Mouse (Mus musculus) naive thymus-derived CD4-positive, alpha-beta T cell, adult 2 months (primary cell): ENCODE data around the gene Pramel1.
A peak's percentile ranks its signal among the peaks of the same experiment; 100 is the strongest.
"Not testable (repeated sequence)": the region's sequence is repeated elsewhere in the genome, so short reads cannot be mapped to it uniquely, and the experiment has no call there.

ENCODE experiments used
- DNase-seq: peaks from one replicate; pipeline ENCODE4 v3.0.0-alpha.2; 2011; ENCODE audit warnings: low read depth

Pramel1 gene

DNA sequence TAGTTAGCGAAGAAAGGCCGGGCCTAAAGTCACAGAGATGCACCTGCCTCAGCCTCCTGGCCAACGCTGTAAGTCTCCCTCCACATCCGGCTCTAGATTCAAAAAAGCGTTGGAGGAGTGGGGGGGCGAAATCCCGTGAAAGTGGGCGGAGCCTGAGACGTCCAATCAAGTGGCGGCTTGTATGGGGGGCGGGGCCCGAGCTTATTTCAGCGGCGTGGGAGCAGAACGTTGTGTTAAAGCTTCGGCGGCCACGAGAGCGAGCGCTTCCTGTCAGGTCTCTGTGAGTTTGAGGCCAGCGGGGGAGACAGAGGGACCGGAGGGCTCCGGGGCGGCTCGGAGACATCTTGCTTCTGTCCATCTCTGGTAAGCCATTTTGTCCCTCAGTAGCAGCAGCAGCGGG lies at the start of gene Pramel1:
TSS of gene Pramel1 (plus strand) at position 248 of the 400 bp plus-strand sequence.
- DNase-seq, result no peak

DNA sequence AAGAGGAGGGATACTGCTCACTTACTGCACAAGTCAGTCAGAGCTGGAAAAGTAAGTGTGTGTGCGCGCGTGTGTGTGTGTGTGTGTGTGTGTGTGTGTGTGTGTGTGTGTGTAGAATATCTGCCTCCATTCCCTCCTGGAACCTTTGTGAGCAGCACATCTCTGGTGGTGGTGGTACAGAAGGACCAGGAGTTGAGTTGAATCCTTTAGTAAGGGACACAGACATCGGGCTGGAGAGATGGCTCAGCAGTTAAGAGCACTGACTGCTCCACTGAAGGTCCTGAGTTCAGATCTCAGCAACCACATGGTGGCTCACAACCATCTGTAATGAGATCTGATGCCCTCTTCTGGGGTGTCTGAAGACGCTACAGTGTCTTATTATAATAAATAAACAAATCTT lies 48.7 kb upstream of the Pramel1 start:
- DNase-seq, result not testable (repeated sequence)

DNA sequence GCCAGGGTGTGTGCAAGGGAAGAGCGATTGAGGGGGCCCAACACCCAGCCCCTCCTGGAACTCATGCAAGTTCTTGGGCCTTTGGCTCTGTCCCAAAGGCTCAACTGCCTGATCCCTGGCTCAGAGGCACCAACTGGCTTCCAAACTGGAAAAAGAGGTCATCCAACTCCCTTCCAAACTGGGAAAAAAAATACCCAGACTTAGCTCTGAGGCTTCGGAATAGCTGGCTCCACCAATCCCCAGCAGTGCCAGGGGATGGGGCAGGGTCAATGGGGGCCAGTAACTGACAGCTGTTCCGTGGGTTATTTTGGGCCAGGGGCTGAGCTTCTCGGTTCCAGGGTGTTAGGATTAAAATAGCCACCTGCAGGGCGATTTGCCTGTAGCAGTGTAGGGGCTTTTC lies 45.5 kb upstream of the Pramel1 start:
- no peak for DNase-seq

DNA sequence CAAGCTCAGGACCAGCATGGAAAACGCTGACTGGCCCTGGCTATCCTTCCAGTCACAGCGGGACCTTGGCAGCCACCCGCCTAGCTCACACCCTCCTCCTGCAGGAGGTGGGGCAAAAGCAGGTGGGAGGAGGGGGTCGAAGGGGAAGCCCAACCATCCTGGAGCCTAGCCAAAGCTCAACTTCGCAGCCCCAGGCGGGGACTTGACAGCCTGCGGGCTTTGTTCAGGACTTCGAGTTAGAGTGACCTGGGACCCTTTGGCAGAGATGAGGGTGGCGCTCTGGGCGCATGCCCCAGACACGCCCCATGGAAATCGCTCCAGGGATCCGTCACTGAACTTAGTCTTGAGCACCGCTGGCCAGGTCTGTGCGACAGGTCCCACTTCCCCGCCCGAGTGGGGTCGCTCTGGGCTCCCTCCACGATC lies 44.7 kb upstream of the Pramel1 start, which contains the start of gene Lrrc38:
TSS of gene Lrrc38 (plus strand) at position 274 of the 423 bp plus-strand sequence.
- no peak for DNase-seq

DNA sequence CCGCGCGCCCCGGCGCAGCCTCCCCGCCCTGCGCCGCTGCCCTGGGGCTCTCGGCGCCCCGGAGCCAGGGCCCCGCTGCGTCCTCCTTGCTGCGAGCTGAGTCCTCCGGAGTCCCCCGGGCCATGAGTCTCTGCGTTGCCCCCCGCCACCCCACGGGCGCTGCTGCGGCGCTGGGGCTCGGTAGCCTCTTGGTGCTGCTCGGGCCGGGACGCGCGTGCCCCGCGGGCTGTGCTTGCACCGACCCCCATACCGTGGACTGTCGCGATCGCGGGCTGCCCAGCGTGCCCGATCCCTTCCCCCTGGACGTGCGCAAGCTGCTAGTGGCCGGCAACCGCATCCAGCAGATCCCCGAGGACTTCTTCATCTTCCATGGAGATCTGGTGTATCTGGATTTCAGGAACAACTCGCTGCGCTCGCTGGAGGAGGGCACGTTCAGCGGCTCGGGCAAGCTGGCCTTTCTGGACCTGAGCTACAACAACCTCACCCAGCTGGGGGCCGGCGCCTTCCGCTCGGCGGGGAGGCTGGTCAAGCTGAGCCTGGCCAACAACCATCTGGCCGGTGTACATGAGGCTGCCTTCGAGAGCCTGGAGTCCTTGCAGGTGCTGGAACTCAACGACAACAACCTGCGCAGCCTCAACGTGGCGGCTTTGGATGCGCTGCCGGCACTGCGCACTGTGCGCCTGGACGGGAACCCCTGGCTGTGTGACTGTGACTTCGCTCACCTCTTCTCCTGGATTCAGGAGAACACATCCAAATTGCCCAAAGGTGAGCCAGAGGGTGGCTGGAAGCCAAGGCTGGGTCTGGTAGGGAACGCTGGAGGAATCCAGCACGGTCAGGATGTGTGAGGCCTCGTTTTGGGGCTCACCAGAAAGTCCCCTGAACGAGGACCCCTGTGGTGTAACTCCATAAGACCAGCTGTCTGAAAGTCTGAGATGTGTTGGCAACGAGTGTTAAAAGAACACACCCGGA lies 43.9 kb upstream of the Pramel1 start:
- no peak for DNase-seq

DNA sequence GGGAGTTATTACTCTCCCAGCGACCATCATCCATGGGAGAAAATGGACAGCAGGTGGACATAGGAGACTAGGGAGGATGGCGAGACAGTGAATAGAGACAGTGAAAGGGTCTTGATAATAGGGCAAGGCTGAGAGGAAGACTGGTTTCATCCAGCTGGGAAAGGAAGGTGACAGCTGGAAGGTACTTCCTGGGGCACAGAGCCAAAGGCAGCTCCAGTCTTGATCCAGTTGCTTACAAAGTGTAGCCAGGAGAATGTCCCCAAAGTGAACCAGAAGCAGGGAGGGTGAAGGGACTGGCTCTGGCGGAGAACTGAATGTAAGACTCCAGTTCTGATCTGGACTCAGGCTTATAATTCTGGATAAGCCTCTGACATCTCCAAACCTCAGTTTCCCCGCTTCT lies 41.9 kb upstream of the Pramel1 start:
- DNase-seq, result no peak

DNA sequence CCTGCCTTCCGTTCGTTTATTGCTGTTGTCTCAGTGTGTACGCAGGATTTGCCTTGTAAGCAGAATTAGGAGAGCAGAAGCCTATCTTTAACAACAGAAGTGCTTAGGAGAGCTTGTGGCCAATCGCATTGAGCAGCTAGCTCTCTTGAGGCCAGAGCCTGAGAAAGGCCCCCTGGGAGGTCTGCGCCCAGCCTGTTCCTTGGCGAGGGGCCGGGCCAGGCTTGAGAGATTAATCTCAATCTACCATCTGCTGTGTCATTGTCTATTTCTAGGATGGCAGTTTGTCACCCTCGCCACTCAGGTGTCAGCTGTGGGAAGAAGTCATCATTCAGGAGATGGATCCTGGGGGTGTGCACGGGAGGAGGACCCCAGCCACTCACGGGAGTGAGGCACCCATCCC lies 32.7 kb upstream of the Pramel1 start:
- no peak for DNase-seq

DNA sequence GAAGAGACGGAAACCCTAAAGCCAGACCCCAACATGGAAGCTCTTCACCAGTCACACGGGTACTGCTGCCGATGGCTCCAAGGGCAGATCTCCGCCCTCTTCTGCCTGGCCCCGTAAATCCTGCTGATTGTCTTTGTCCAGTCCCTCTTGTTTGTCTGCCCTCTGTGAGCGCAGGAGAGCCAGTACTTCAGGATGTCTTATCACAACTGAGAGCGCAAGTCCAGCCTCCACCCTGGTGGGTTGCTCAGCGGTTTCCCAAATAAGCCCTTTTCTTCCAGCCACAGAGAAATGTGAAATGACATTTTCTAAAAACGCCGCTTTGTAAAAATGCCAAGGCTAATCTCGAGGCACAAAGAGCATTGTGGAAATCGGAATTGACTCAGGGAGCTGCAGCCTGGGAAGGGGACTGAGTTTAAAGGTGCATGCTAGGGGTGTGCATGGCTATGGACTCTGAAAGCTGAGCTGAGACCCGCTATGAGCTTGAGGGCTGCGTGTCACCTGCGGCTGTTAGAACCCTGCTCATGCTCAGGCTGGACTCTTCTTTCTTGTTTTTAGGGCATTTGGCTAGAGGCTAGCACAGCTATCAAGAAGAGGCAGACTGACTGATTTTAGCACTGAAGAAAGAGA lies 27.7 kb upstream of the Pramel1 start:
- no peak for DNase-seq

DNA sequence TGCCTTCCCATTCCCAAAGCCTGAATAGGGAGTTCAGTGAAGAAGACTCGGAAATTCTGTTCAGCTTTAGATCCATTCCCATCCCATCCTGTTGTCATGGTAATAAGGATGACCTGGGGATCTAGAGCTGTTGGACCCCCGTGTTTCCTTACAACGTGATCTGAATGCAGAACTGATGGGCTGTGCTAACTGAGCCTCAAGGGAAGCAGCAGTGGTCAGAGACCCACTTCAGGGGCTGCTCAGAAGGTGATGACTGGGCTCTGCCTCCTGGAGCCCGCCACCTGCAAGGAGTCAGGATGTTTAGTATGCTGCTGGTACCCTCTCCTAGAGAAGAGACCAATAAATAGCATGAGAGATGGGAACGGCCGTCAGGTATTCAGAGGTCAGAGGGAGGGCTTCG lies 14.7 kb upstream of the Pramel1 start:
- no peak for DNase-seq

DNA sequence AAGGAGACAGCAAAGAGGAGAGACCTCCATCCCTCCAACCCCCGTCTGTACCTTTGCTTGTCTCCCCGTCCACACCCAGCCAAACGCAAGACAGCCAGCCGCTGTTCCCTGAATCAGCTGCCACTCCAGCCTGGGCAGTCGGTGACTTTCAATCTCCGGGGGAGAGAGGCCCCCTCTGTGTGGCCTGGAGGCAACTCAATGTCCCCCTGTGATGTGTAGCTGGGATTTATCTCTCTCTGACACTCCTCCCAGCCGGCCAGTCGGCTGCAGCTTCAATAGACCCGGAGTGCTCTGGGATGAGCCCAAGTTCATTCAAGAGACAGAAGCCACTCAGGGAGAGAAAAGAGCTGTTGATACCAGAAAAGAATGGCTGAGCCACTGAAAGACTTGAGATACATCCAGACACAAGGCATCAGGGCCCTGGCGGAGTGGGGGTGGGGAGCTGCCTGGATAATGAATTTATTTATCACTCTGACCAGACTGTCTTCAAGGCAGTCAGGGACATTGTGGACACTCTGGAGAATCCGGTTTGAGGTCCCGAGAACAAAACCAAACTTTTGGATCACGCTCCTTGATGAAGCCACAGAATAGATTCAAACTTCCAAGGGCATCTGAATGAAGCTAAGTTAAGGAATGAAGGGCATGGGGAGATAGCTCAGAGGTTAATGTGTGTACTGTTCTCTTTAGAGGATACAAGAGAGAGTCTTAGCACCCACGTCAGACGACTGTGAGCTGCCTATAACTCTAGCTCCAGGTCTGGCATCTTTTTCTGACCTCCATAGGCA lies 14.1 kb upstream of the Pramel1 start:
- no peak for DNase-seq

DNA sequence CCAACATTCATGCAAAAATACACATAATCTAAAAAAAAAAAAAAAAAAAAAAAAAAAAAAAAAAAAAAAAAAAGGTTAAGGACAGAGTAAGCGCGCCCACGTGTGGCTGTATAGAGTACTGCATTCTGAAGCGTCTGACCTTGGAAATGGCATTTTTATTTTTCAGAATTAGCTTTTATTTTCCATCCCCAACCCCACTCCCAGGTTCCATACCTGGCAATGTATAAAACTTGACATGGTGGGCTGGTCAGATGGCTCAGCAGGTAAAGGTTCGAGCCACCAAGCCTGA lies 13.6 kb upstream of the Pramel1 start:
- peak; percentile 36 for DNase-seq

DNA sequence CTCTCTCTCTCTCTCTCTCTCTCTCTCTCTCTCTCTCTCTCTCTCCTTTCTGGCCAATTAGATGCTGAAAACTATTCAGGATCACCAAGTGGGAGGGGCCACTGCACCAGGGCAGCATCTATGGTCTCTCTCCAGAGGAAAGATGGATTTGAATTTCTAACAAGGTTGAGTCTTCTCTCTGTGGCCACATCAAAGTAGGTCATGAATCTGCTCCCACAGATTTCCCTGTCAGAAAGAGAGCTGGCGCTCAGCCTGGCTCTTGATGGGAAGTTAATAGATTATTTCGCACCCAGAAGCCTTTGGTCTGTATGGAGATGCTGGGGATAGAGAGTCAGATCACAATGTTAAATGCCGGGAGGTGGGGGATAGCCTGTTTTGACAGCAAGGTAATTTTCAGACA lies 12.1 kb upstream of the Pramel1 start:
- no peak for DNase-seq

DNA sequence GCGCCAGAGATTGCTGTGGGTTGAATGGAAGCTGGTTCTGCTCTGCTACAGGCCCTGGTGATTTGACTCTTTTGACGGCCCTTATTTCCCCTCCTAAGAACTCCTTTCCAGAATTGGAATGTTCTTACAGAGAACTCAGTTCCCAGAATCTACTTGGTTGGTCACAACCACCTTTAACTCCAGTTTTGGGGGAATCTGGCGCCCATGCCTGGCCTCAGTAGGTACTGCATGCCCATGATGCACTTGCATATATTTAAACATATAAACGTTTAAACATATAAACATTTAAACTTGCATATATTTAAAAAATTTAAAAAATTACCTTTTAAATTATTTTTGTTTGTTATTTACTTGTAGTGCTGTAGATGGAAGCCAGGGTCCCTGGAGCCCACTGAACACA lies 10.6 kb upstream of the Pramel1 start:
- DNase-seq, result no peak

DNA sequence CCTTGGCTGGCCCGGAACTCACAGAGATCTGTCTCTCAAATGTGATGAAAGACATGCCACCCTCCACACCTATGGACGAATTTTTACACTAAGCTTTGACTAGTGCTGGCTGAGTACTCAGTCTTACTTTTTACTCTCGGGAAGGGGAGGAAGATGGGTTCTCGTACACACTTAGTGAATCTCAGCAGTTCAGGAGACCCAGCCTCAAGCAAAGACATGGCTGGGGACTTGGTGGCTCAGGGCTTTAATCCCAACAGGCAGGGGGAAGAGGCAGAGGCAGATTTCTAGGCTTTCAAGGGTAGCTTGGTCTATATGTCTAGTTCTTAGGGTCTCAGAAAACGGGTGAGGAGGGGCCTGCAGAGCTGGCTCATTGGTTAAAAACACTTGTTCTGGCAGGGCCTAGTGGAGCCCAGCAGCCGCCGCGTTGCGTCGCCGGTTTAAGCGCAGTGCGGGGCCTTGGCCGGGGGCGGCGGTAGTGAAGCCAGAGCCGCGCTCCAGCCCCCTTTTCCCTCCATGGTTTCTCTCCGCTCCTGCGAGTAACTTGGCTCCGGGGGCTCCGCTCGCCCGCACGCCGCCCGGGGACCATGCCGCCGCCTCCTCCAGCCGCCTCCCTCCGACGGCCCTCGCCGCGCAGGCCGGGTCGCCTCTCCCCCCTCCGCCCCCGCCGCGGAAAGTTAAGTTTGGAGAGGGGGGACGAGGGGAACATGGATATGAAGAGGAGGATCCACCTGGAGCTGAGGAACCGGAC lies 5.1 kb upstream of the Pramel1 start:
- no peak for DNase-seq

DNA sequence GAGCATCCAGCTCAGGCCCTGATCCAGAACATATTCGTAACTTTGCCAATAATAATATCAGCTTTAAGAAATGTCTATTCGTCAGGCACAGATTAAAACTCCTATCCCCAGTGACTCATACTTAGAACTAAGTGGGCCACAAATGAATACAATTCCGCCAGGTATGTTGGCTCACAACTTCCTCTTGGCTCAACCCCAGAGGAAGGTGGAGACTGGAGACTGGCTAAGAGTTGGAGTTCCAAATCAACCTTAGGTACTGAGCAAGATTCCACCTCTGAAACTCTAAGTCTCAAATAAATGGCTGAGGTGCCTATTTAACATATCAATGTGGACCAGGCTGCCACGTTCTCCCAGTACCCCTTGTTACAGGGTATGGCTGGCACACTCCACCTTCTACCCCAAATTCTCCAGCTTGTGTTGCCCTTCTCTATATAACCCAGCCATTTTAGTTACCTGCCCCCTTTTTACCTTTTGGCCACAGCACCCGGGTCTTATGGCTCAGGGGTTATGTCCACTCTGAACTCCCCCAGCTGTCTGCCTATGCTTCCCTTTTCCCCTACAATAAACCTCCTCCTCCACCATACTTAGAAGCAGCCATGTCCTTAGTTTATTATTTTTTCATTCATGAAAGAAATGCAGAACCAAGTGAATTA lies 17.5 kb downstream of the Pramel1 start:
- peak; percentile 35 for DNase-seq

DNA sequence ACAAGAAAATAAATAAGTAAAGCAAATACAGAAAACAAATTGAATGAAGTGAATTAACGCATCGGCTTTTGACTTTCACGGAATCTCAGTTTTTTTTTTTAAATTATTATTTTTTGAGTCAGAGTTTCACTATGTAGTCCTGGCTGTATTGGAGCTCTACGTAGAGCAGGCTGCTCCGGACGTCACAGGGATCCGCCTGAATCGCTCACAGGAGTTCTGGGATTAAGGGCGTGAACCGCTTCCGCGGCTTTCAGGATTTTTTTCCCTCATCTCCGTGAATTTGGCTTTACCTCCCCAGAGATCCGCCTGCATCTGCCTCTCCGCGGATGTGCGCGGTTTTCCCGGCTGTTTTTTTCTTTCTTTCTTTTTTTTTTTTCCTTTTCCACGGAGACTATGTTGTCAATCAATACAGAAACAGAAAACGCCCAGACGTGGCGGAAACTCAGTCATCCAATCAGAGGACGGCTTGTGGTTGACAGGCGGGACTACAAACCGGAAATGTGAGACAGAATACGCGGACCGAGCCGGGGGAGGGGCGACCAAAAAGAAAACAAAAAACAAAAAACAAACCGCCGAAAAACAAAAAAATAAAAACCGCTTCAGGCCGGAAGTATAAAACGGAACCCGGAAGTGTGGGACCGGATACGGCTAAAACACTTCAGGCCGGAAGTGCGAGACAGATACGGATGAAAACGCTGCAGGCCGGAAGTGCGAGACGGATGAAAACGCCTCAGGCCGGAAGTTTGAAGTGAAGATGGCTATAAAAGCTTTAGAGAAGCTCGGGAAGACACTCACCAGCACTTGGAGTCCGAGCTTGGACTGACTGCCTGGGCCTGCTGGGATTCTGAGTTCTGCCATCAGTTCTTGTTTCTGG lies 18.2 kb downstream of the Pramel1 start, which contains the start of gene Pramef8:
TSS of gene Pramef8 (plus strand) at position 208 of the 874 bp plus-strand sequence.
- DNase-seq, result peak; percentile 95

DNA sequence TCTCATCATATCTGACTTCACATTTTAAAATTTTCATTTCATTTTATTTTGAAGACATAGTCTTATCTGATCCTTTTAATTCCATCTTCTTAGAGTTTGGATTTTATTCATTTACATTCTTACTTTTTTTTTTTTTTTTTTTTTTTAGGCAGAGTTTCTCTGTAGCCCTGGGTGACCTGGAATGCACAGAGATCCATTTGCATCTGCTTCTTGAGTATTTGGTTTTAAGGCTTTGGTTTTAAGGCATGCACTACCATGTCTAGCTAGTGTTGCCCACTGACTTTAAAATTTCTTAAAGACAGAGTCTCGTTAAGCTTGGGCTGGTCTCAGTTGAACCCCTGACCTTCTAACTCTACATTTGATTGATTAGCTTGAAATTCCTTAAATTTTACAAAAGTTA lies 19.4 kb downstream of the Pramel1 start:
- DNase-seq, result no peak

DNA sequence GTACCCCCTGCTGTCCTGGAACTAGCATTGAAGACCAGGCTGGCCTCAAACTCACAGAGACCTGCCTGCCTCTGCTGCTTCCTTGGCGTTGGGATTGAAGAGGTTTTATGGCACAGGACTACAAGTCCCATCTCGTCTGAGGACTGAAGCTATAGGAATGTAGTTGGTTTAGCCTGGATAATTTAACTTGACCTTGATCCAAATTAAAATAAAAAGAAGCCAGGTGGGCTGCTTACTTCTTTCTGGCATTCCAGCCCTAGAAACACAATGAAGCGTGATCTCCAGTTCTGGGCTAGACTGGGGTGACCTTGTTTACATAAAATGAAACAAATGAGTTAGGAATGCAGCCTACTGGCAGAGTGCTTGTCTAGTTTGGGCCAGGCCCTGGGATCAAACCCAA lies 19.9 kb downstream of the Pramel1 start:
- DNase-seq, result no peak

DNA sequence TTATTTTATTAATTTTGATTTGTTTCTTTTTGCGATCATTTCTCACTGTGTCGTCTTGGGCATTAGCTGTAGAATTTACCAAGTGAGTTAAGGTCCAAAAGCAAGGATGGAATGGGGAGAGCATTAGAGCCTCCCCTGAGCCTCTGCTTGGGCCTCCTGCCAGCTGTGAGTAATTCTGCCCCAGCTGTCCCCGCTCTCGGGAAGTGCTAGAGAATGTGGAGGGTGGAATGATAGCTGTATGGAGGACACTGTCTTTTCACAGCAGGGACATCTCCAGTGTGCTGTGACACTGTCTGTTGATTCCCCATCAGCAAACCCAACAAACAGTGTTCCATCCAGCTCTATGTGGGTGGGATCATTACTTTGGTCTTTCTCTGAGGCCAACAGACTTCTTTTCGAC lies 32.5 kb downstream of the Pramel1 start:
- DNase-seq, result not testable (repeated sequence)
